Mouse (Mus musculus): ENCODE measurements at regions not wholly inside any gene's neighbourhood (a gene's known extent, or its start where the extent isn't known, plus 50 kb on each side); places are given as distances from the start of the nearest gene placed in this dataset.

DNA sequence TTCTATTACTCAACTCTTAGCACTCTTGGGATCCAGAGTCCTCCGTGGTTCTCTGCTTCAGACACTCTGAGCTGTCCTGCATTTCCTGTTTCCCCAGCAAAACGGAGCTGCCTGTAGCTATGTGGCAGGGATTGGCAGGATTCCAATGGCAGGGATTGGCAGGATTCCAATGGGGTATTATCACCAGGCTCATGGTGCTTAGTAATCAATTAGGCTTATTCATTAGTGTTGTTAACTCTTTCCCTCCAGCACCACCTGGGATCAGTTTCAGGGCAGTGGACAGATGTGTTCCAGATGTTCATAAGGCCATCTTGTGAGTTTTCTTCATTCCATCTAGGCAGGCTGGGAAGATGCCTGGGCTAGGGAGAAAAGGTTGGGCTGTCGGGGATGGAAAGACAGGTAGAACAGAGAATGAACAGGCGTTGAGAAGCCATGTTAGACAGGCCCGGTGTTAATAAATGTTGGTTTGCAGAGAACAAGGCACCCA lies 163.5 kb downstream of the Emp1 start:
- DNase-seq, result peak; percentile 73

GRCm38 (mm10) chr6:135526460-135527160 lies 164.3 kb downstream of the Emp1 start:
- peak; percentile 42 for DNase-seq

GRCm38 (mm10) chr6:135527879-135528278 lies 165.5 kb downstream of the Emp1 start:
- no peak for DNase-seq

DNA sequence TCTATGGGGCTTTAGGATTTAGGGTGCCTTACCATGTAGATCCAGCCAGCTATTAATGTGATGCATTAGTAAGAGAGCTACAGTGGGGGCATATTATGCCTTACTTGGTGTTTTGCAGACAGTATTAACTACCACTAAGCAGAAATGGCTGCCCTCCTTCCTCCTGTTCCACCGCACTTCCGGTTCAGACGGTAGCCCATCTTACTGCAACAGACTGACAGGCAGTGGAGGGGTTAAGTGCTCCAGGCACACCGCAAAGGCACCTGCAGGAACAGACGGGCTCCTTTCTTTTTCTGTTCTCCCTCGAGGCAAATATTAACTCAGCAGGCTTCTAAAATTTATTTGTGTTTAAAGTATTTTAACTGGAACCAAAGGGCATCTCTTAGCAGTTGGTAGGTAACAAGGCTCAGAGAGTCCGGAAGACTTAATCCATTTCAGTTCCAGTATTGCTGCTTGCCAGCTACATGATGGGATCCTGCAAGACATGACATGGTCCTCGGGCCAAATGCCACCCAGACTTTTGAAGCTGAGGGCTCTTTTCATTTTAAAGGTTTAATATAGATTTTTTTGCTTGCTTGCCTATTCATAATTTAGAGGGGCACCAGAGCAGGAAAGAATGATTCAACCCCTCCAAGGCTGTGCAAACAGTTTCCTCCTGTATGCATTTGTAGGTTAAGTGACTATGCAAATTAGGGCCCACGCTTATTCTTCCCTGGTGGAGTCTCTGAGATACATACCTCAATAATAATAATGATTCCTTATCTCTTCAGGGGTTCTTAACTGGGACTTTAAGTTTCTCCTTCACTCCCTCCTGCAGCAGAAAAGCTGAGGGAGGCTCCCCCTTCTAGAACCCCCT lies 177.7 kb downstream of the Emp1 start:
- DNase-seq, result no peak

- DNase-seq, result no peak
These were observed 179.2 kb downstream of the Emp1 start for GRCm38 (mm10) chr6:135541566-135541965.

GRCm38 (mm10) chr6:135542356-135542755 lies 180.0 kb downstream of the Emp1 start:
- DNase-seq, result no peak

- no peak for DNase-seq
These were observed 181.0 kb downstream of the Emp1 start for GRCm38 (mm10) chr6:135543390-135543789.

DNA sequence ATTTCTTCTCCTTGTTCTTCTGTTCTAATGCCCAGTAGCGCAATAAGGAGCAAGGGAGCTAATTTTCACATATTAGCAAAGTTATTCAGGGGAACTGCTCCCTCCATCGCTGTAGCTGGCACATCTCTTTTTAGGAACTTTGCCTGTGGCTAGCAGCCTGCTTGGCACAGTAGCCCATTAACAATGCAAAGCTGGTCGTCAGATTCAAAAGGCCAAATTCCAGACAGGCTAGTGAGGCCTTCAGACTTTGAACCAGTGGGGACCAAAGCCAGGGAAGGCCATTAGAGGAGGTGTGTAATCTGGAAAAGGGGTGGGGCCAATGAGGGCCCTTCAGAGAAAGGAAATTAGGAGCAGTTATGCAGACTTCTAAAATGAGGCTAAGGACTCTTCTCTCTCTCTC lies 181.5 kb downstream of the Emp1 start:
- DNase-seq, result no peak

GRCm38 (mm10) chr6:135550368-135550950 lies 188.1 kb downstream of the Emp1 start:
- no peak for DNase-seq

- no peak for DNase-seq
These were observed 190.1 kb downstream of the Emp1 start for GRCm38 (mm10) chr6:135552396-135552795.

- peak; percentile 88 for DNase-seq
These were observed 197.2 kb downstream of the Emp1 start for GRCm38 (mm10) chr6:135559501-135559907.

GRCm38 (mm10) chr6:135562267-135562666 lies 199.9 kb downstream of the Emp1 start:
- no peak for DNase-seq

DNA sequence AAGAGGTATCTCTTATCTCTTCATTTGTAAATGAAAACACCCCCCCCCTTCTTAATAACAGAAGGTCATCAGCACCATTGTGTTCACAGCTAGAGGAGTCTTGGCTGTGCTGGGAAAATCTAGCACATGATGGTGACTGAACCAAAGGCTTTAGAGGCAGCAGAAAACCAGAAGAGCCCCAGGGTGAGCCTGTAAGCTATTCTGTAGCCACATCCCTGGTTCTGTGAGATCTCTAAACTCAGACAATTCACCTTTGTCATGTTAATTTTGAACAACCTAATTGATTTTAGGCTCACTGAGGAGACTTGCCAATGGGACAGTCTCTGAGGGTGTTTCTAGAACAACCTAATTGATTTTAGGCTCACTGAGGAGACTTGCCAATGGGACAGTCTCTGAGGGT lies 201.4 kb downstream of the Emp1 start:
- DNase-seq, result no peak

DNA sequence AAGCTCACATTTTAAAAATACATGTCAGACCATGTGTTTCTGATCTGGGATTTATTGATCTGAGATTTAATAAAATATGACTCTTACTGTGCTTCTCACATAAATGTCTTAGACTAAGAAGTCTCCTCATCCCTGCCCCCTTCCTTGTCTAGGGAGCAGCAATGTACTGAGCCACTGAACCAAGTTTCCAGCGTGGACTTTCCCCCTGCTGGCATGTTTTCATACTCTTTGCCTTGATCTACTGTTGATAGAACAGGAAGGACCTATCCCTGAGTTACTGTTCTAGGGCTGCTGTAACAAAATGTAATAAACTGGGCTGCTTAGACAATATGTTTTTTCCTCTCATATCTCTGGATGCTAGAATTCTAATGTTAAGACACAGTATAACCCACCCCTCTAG lies 206.7 kb downstream of the Emp1 start:
- DNase-seq, result no peak

GRCm38 (mm10) chr6:135575294-135575693 lies 212.9 kb downstream of the Emp1 start:
- DNase-seq, result no peak

GRCm38 (mm10) chr6:135578728-135579127 lies 216.4 kb downstream of the Emp1 start:
- DNase-seq, result no peak

DNA sequence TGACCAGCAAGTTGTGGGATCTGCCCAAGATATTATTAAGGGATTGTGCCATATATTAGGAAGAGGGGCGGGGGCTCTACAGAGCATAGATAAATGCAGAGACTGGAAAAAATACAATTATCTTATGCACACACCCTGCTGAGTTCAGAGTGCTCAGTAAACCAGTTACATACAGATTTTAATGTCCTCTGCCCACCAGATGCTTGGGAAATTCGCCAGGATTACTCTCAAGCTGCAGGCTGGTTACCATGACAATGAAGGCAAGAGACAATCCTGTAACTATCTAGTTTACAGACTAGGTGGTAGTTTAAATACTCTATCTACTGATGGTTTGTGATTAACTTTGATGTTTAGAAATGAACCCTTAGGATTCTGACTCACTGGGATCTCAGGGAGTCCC lies 220.2 kb downstream of the Emp1 start:
- no peak for DNase-seq

- no peak for DNase-seq
These were observed 222.4 kb downstream of the Emp1 start for GRCm38 (mm10) chr6:135584782-135585181.

- no peak for DNase-seq
These were observed 227.7 kb downstream of the Emp1 start for GRCm38 (mm10) chr6:135590084-135590483.

GRCm38 (mm10) chr6:135591085-135591484 lies 228.7 kb downstream of the Emp1 start:
- DNase-seq, result no peak

DNA sequence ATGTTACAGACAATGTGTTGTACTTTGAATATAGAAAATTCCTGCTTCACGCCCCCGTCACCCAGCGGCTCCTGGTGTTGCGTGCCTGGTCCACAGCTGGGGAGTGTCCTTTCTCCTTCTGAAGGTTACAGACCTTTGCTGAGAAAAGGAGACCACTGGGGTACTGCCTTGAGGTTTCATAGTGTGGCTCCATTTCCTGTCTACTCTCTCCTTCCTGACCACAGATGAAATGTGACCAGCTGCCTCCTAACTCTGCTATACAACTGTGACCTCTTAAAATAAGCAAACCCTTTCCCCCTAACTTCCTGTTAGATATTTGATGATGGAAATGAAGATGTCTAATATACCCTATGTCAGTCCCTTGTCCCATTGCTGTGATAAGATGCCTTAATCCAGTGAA lies 234.0 kb downstream of the Emp1 start:
- no peak for DNase-seq

DNA sequence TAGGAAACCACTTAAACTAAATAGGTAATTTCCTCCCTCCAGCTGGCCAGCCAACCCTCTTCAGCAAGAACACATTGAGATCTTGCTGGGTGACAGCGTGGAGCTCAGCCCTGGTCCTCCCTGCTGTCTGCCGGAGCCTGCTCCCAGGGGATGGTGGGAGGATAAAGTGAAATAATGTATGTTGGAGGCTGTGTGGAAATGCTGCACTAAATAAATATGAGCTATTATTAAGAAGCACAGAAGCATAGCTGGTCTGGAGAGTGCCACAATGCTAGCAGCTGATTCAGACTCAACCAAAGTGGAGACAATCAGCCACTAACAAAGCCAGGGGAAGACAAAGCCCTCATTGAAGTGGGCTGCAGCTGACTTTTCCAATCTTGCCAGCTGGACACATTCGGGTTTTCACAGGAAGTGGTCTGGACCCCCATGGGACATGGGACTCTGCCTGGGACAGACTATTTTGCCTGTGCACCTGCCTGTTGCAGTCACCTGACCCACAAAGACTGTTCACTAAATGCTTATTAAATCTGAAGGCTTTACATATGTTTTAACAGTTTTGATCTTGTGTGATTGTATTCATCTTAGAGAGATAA lies 248.3 kb downstream of the Emp1 start:
- no peak for DNase-seq

GRCm38 (mm10) chr6:135627928-135628327 lies 265.6 kb downstream of the Emp1 start:
- DNase-seq, result peak; percentile 22

Measured in right cerebral cortex, postnatal 4 days (tissue).